Mouse (Mus musculus): Measurements from ENCODE around the gene Sdhaf4. TPM values are rescaled to one million over a fixed set of nuclear protein-coding genes. Genes with fewer than 3 reads are reported as not detected.

Gene Sdhaf4
- polyA plus RNA-seq, 1 experiment = 61.6 TPM

GRCm38 (mm10) chr1:23958101-23958500 lies 47.4 kb downstream of the Sdhaf4 start:
- no peak for DNase-seq (ENCODE audit: extremely low spot score in 1 of 2, low spot score in 1 of 2)

GRCm38 (mm10) chr1:23955539-23955938 lies 49.9 kb downstream of the Sdhaf4 start:
- no peak for DNase-seq (ENCODE audit: extremely low spot score in 1 of 2, low spot score in 1 of 2)

GRCm38 (mm10) chr1:23953921-23954320 lies 51.5 kb downstream of the Sdhaf4 start:
- DNase-seq (ENCODE audit: extremely low spot score in 1 of 2, low spot score in 1 of 2) = peak; percentile 63 to 83

- DNase-seq (ENCODE audit: extremely low spot score in 1 of 2, low spot score in 1 of 2) = no peak
Observed at GRCm38 (mm10) chr1:23948778-23949699, 56.4 kb downstream of the Sdhaf4 start.

- peak in 1 of 2 experiments; percentile 27 for DNase-seq (ENCODE audit: extremely low spot score in 1 of 2, low spot score in 1 of 2)
Observed at GRCm38 (mm10) chr1:23948290-23948689, 57.2 kb downstream of the Sdhaf4 start.

Other genes with a start within 250 kb of the Sdhaf4 start
- gene B3gat2, start 243.9 kb downstream of the Sdhaf4 start, polyA plus RNA-seq (2012; rRNA removed) = 7.3 and 7.9 TPM in 2 replicates
- 196 and 214 TPM in 2 replicates for gene Smap1, start 83.3 kb downstream of the Sdhaf4 start, polyA plus RNA-seq (2012; rRNA removed)
- 40.3 and 42.8 TPM in 2 replicates for gene Fam135a, start 94.7 kb upstream of the Sdhaf4 start, polyA plus RNA-seq (2012; rRNA removed)
- 0.90 and 1.2 TPM in 2 replicates for gene Col9a1, start 172.0 kb upstream of the Sdhaf4 start, polyA plus RNA-seq (2012; rRNA removed)